Mouse (Mus musculus): ENCODE data around the gene Cblc. TPM values are rescaled to one million over a fixed set of nuclear protein-coding genes. Genes with fewer than 3 reads are reported as not detected.
"Not testable (repeated sequence)": the region's sequence is repeated elsewhere in the genome, so short reads cannot be mapped to it uniquely, and the experiment has no call there.

Gene Cblc
- total RNA-seq, 2 experiments from 2014 or later = 0.68 to 1.0 TPM

DNA sequence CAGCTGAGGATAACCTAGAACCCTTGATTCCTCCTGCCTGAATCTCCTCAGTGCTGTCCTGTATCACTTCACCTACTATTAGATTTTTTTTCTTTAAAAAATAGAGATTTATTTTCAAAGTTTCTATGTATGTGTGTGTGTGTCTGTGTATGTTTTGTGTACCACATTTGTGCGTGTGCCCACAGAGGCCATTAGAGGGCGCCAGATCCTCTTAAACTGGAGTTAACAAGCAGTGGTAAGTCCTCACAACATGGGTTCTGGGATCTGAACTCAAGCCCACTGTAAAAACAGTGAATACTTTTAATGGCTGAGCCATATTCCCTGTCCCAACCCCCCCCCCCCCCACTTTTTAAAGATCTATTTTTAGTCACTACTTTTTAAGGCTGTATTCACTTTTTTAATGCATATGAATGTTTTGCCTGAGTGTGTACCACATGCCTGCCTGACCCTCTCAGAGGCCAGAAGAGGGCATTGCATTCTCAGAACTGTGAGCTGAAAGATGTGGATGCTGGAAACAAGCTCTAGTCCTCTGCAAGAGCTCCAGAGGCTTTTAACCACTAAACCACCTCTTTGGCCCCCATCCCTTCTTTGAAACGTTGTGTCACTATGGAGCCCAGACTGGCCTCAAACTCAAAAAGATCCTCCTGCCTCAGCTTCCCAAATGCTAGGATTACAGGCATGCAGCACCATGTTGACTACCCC is 23.9 kb upstream of the Cblc start:
- DNase-seq (ENCODE audit: low spot score in 2 of 2) = no peak

DNA sequence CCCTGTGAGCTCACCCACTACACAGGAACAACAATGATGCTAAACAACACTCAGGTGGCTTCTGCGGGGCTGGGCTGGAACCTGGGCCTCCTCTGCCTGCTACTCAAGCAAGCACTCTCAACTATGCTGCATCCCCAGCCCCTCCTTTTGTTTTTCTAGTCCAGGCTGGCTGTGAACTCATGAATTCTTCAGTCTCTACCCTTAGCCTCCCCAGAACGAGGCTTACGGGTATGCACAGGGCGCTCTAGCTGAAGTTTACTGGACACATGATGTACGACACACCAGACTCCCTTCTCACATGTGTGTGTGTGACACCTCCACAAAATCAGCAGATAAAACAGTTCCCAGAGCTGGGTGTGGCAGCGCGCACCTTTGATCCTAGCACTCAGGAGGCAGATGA is 22.3 kb upstream of the Cblc start:
- no peak for DNase-seq (ENCODE audit: low spot score in 2 of 2)

- no peak for DNase-seq (ENCODE audit: low spot score in 2 of 2)
Observed at GRCm38 (mm10) chr7:19818440-19818839, 21.8 kb upstream of the Cblc start.

- peak in 1 of 2 experiments; percentile 35 for DNase-seq (ENCODE audit: low spot score in 2 of 2)
Observed at GRCm38 (mm10) chr7:19817382-19818105, 20.9 kb upstream of the Cblc start.

DNA sequence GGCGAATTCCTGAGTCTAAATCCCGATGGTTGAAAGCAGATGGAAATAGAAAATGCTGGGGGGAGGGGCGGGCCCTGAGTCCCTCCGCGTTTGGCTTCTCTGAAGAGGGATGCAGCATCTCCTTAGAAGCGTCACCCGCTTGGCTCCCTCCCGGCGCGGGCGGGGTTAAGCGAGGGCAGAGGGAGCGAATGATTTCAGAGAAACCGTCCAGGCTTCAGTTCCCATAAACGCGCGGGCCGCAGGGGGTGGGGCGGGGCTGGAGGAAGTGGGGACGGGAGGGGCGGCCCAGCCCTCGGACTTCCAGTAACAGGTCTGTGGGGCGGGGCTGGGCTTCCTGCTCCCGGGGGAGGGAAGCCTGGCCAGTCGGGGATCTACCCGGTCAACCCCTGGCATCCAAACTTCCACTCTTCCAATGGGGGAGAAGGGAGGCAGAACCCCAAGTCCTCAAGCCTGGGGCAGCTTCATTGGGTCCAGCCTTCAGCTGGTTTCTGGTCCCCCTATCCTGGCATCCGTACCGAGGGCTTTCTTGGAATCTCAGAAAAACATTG is 19.7 kb upstream of the Cblc start:
- peak; percentile 52 to 80 for DNase-seq (ENCODE audit: low spot score in 2 of 2)

- no peak for DNase-seq (ENCODE audit: low spot score in 2 of 2)
Observed at GRCm38 (mm10) chr7:19815296-19816223, 19.0 kb upstream of the Cblc start.

DNA sequence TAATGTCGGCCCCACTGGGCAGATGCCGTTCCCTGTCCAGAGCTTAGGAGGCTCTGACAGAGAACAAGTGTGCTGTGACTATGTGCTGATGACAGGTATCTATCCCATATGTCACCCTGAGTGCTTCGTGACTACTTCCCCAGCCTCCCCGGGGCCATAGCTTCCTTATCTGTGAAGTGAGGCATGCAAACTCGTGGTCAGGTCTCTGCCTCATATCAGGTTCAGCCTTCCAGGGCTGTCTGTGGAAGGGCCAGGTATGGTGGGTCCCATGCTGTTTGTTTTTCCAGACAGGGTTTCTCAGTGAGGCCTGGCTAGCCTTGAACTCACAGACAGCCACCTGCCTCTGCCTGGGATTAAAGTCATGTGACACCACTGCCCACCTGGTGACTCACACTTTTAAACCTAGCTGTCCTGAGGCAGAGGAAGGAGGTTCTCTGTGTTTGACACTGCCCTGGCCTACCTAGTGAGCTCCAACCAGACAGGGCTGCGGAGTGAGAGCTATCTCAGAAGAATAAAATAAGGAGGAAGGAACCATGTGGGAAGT is 17.0 kb upstream of the Cblc start:
- DNase-seq (ENCODE audit: low spot score in 2 of 2) = no peak

DNA sequence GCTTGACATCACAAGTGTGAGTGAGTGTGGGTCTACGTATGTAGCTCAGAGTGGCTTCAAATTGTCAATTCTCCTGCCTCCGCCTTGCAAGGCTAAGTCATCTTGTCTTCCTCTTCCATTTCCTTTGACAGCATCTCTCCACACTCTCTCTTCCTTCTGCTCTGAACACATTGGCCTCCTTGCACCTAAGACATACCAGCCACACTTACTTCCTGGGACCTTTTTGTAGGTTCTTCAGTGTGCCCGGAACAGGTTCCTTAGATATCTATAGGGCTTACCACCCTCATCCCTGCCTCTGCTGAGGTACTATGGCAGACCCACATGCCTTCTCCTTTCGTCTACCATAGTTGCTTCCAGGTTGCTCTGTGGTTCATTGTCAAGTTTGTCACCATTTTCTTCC is 16.6 kb upstream of the Cblc start:
- DNase-seq (ENCODE audit: low spot score in 2 of 2) = no peak

GRCm38 (mm10) chr7:19811114-19811513 is 14.5 kb upstream of the Cblc start:
- DNase-seq (ENCODE audit: low spot score in 2 of 2) = no peak

DNA sequence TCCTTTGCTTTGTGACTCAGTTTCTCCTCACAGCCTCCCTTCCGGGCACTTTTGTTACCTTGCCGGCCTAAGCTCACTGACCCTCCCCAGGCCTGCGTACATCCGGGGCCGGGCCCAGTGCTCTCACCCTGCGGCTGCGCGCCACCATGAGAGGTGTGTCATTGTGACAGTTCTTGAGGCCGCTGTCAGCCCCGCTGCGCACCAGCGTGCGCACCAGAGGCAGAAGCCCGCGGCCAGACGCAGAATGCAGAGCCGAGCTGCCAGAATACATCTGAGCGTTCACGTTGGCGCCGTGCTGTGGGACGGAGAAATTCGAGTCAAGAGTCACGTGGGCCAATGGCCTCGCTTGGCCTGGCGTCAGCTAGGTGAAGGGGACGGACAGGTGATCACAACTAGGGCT is 12.8 kb upstream of the Cblc start:
- no peak for DNase-seq (ENCODE audit: low spot score in 2 of 2)

DNA sequence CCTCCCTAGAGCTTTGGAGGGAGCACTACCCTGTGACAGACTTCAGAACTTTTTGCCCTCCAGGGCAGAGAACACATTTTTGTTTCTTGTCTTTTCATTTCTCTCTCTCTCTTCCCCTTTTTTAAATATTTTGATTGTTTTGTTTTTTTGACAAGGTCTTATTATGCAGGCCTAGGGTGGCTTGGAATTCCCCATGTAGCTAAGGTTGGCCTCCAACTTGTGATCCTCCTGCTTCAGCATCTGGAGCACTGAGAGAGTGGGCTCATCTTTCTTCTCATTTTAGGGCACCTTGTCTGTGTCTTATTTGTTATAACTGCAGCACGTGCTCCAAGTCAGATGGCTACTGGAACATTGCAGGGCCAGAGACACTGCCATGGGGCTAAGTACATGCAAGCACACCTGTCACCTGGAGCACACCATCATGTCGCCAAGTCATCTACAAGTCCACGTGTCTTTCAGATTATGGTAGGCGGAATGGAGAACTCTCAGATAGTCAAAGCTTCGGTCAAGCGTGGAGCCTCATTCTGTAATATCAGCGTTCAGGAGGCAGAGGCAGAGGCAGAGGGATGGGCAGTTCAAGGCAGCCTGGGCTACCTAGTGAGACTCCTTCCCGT is 9.9 kb upstream of the Cblc start:
- no peak for DNase-seq (ENCODE audit: low spot score in 2 of 2)

GRCm38 (mm10) chr7:19802995-19803394 is 6.4 kb upstream of the Cblc start:
- DNase-seq (ENCODE audit: low spot score in 2 of 2) = peak in 1 of 2 experiments; percentile 62

DNA sequence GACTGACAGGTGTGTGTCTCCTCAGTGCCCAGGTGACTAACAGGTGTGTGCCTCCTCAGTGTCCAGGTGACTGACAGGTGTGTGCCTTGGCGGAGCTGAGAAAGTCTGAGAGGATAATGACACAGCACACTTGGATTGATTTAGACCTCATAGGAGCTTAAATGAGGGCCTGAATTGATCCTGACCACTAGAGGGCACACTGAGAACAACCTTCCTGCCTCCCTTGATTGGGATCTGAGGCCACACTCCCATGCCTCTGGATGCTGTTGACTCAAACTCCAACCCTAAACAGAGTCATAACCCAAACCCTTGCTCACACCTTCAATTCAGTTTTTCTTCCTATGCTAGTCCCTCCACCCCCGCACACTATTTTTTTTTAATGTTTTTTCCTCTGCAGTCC is 4.2 kb upstream of the Cblc start:
- no peak for DNase-seq (ENCODE audit: low spot score in 2 of 2)

- no peak for DNase-seq (ENCODE audit: low spot score in 2 of 2)
Observed at GRCm38 (mm10) chr7:19796254-19796653, 355 bp downstream of the Cblc start.

- DNase-seq (ENCODE audit: low spot score in 2 of 2) = no peak
Observed at GRCm38 (mm10) chr7:19795236-19795635, 1.4 kb downstream of the Cblc start.

DNA sequence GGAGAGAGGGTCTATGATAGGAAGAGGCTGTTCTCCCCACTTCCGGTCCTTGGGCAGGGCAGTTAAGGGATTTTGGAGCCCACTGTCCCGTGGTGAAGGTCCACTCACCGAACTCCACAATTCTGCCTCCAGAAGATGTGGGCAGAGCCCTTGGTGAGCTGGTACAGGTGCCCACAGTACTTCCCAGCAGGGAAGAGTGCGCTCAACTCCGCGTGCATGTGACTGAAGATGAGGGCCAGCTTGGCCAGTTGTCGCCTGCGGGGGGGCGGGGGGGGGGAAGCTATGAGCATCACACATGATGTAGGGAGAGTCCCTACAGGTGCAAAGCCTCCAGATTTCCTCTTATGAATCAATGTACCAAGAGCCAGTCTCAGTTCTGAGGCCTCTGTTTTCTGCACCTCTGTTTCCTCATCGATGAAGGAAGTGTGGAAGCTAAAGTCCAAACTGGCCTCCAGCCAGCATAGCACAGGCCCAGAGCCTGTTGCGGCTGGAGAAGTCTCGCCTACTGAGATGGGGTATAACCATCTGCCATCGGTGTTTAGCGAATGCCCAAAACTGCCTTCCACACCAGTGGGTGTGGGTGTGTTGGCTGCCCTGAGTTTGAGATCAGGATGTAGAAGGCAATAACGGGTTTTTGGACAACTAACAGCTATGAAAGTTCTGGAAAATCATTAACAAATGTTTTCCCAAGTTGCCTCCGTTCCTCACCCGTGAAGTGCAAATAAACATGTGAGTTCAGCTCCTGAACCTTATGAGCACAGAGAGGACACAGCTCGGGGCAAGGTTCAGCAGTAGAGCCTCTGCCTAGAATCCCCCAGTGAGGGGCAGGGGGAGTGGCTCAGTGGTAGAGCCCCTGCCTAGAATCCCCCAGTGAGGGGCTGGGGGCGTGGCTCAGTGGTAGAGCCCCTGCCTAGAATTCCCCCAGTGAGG is 3.6 kb downstream of the Cblc start:
- DNase-seq (ENCODE audit: low spot score in 2 of 2) = no peak

DNA sequence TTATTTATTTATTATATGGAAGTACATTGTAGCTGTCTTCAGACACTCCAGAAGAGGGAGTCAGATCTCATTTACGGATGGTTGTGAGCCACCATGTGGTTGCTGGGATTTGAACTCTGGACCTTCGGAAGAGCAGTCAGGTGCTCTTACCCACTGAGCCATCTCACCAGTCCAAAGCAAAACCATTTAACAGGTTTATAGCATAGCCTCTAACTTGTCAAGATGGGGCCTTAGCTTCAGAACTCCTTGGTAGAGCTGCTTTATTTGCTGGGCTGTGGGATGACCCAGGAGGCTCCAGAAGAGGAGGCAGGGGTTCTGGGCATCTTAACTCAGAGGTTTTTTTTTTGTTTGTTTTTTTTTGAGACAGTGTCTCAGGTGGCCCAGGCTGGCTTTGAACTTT is 5.1 kb downstream of the Cblc start:
- DNase-seq (ENCODE audit: low spot score in 2 of 2) = not testable (repeated sequence)

DNA sequence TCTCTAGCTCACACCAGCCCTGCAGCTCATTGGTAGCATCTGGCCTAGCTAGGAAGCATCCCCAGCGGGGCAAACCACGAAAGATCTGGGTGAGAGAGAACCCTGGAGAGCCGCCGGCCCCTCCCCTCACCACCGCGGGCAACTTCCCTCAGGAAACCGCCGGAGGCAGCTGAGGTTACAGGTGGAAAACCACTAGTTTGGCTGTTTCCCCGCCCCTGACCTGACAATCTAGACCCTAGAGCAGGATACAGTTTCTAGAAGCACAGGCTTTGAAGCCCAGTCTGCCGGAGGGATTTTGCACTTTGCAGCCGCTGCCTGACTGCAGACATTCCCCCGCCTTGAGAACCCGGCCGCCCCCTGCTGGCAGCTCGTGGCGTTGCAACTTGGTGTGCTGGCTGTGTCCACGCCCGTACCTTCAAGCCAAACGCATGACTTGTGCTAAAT is 6.7 kb downstream of the Cblc start:
- peak; percentile 90 for DNase-seq (ENCODE audit: low spot score in 2 of 2)

GRCm38 (mm10) chr7:19785874-19786458 is 10.6 kb downstream of the Cblc start:
- DNase-seq (ENCODE audit: low spot score in 2 of 2) = no peak
